Mouse (Mus musculus) ES-Bruce4 (cell line): ENCODE measurements around the gene Plekhg6. TPM values are rescaled to one million over a fixed set of nuclear protein-coding genes. Genes with fewer than 3 reads are reported as not detected.
A peak's percentile ranks its signal among the peaks of the same experiment; 100 is the strongest.

Experiments used
- H3K27ac ChIP-seq: 2 replicates; pipeline ENCODE4 v1.5.1; 2012; ENCODE audit warnings: low read length, inconsistent platforms; ENCODE audit not compliant: insufficient read depth
- H3K27me3 ChIP-seq: 2 replicates; pipeline ENCODE4 v1.6.1; 2012; ENCODE audit warnings: mild to moderate bottlenecking, low read length, inconsistent platforms; ENCODE audit not compliant: control insufficient read depth, poor library complexity, insufficient read depth, severe bottlenecking
- H3K36me3 ChIP-seq: 2 replicates; pipeline ENCODE4 v1.6.1; 2012; ENCODE audit warnings: inconsistent platforms, mild to moderate bottlenecking, low read length, moderate library complexity; ENCODE audit not compliant: control insufficient read depth, poor library complexity, insufficient read depth, severe bottlenecking
- H3K4me1 ChIP-seq: one replicate; pipeline ENCODE4 v1.8.1; 2011; ENCODE audit warnings: low read length; ENCODE audit not compliant: control insufficient read depth, insufficient read depth
- H3K4me3 ChIP-seq: 2 replicates; pipeline ENCODE4 v1.5.1; 2011; ENCODE audit warnings: low read depth, mild to moderate bottlenecking, low read length
- H3K9ac ChIP-seq: 2 replicates; pipeline ENCODE4 v1.6.1; 2012; ENCODE audit warnings: low read depth, mild to moderate bottlenecking, inconsistent platforms; ENCODE audit not compliant: poor library complexity, severe bottlenecking
- H3K9me3 ChIP-seq: replicated peaks from 2 replicates; pipeline ENCODE4 v1.6.1; 2012; ENCODE audit warnings: mild to moderate bottlenecking, low read length, inconsistent platforms; ENCODE audit not compliant: control insufficient read depth, poor library complexity, insufficient read depth, severe bottlenecking
- CTCF ChIP-seq: IDR thresholded peaks from one replicate; pipeline ENCODE4 v1.8.1; 2011; ENCODE audit warnings: low read depth, low read length
- EP300 ChIP-seq: IDR thresholded peaks from 2 replicates; pipeline ENCODE4 v1.6.1; 2011; ENCODE audit warnings: low read depth, low read length; ENCODE audit not compliant: insufficient read depth
- POLR2A ChIP-seq: IDR thresholded peaks from one replicate; pipeline ENCODE4 v1.8.1; 2011; ENCODE audit warnings: low read length; ENCODE audit not compliant: insufficient read depth
- polyA plus RNA-seq: library from polyadenylated mRNA; stranded (reverse); fragments of >200 nt; gene quantifications from 2 replicates; pipeline ENCODE4 v1.2.4, GENCODE M21; 2011; ENCODE audit warnings: low read depth; ENCODE audit not compliant: missing spikeins, insufficient read depth, insufficient read length

The Plekhg6 gene
- polyA plus RNA-seq, 1 experiment = 2.5 TPM

DNA sequence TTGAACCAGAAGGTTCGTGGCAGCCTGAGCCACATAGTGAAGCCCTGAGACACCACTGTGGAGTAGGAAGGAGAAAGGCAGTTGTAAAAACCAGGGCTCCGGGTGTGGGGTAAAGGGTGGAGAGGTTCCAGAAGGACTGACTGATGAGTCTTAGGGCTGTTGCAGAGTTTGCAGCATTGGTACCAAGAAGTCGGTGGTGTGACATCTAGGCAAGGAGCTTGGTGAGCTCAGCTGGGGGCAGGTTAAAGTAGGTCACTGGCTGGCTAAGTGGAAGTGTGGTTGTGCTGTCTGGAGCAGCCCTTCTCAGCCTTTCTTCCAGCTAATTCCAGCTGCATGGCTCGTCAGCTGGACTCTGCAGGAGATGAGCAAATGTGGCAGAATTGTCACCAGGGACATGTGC is 27.8 kb downstream of the Plekhg6 start:
- Histone ChIP-seq H3K4me3 (no peak overlapping the region), H3K27me3 (no peaks in the 10 kb centered on the region), H3K9ac (no peak overlapping the region), H3K36me3 (no peaks in the 10 kb centered on the region), H3K9me3 (no peaks in the 10 kb centered on the region), H3K27ac (no peak overlapping the region), H3K4me1 (peaks cover 10% of the 10 kb centered on the region)
- no peak for TF ChIP-seq POLR2A
- TF ChIP-seq CTCF = no peak
- no peak for TF ChIP-seq EP300

DNA sequence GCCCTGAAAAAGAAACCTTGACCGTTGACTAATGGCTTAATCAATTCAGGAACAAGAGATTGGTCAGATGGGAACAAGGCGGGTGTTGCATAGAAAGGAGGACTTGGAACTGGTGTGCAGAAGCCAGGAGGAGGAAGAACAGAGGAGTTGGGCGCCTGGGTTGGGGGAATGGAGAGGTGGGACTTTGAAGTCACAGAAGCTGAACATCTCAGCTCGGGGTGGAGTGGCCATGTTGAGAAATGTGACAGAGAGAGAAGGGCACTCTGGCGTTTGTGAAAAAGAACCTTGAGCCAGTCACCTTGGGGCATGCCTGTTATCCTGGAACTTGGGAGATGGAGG is 28.6 kb downstream of the Plekhg6 start:
- no peaks in the 10 kb centered on the region for H3K36me3 ChIP-seq
- no peaks in the 10 kb centered on the region for H3K9me3 ChIP-seq
- H3K9ac ChIP-seq = no peak overlapping the region
- no peak overlapping the region for H3K27ac ChIP-seq
- H3K4me1 ChIP-seq = peaks cover 8% of the 10 kb centered on the region
- H3K27me3 ChIP-seq = no peaks in the 10 kb centered on the region
- TF ChIP-seq POLR2A (no peak), EP300 (no peak), CTCF (no peak)
- no peak overlapping the region for H3K4me3 ChIP-seq

DNA sequence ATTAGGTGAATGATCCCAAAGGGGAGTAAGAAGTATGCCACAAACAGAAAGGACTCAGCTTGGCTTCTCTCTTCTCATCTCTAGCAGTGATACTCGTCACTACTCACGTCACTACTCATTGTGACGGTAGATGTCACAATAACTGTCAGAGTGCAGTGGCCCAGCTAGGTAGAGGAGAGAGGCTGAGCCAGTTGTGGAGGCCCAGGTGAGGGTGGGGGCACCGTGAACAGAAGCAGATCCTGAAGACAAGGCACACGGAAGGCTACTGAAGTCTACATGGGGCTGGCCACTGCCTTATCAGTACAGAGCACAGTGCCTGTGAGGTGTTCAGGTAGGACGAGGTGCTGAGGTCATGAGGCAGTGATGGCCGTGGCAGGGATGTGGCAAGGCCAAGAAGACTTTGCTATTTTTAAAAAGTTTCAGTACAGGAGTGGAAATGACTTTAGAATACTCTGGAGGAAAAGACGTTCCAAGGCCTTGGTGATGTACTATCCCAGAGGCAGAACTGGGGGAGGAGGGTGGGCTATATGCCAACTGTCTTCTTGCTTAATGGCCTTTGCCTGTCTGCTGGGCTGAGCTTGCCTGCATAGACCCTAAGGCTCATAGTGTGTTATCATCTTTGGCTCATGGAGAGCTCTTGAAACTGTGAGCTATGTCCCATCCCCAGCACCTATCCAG is 29.1 kb downstream of the Plekhg6 start:
- Histone ChIP-seq H3K36me3 (no peaks in the 10 kb centered on the region), H3K4me3 (no peak overlapping the region), H3K9ac (no peak overlapping the region), H3K4me1 (peaks cover 8% of the 10 kb centered on the region), H3K27ac (no peak overlapping the region), H3K27me3 (no peaks in the 10 kb centered on the region), H3K9me3 (no peaks in the 10 kb centered on the region)
- TF ChIP-seq POLR2A (no peak), CTCF (no peak), EP300 (no peak)

DNA sequence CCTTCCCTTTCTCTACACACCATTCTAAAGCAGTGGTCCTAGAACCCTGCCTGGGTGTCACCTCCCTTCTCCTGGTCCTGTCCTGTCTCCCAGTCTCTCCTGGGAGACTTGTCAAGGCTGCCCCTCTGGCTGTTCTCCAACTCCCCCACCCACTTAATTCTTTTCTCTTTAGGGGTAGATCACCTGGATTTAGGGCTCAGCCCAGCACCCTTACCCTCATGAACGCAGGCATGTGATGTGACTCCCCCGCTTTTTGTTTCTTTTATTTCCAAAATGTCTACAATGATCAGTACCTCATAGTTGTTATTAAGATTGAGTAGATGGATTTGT is 29.6 kb downstream of the Plekhg6 start:
- Histone ChIP-seq H3K27ac (no peak overlapping the region), H3K27me3 (no peaks in the 10 kb centered on the region), H3K9me3 (no peaks in the 10 kb centered on the region), H3K4me1 (peaks cover 8% of the 10 kb centered on the region), H3K36me3 (no peaks in the 10 kb centered on the region), H3K4me3 (no peak overlapping the region), H3K9ac (no peak overlapping the region)
- TF ChIP-seq POLR2A = no peak
- no peak for TF ChIP-seq CTCF
- no peak for TF ChIP-seq EP300

DNA sequence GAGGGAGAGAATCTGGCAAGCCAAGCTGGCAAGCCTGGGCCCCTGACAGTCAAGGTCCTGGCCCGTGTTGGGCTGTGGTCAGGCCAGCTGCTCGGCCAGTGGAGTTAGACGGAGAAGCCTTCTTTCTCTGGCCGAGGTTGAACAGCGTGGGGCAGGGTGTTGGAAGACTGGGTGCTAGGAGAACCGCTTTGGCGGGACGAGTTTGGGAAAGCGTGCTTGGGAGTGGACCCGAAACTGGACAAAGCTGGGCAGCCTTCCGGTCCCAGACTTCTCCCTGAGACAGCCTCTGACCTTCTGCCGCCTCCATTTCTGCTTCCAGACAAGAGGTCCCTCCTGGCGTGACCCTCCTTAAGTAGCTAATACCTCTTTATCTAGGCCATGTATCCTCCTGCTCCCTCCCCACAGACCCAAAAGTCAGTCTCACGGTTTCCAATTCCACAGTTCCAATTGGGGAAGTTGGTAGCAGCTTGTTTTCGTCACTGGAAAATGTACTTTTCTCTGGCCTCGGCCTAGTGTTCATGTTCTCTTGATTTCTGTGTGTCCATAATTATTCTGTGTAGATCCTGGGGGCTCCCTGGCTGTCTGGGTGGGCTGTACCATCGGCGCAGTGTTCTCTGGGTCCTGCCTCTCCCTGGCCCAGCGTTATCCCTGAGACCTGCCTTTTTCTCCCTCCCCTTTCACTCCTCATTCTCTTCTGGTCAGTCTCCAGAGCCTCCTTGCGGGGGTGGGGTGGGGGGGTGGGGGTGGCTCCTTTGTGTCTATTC is 30.2 kb downstream of the Plekhg6 start:
- Histone ChIP-seq H3K36me3 (no peaks in the 10 kb centered on the region), H3K9ac (peak overlapping the region; percentile 60), H3K27ac (no peak overlapping the region), H3K4me1 (peaks cover 5% of the 10 kb centered on the region), H3K27me3 (no peaks in the 10 kb centered on the region), H3K4me3 (peak overlapping the region; percentile 76), H3K9me3 (no peaks in the 10 kb centered on the region)
- TF ChIP-seq EP300 (no peak), CTCF (no peak), POLR2A (no peak)

DNA sequence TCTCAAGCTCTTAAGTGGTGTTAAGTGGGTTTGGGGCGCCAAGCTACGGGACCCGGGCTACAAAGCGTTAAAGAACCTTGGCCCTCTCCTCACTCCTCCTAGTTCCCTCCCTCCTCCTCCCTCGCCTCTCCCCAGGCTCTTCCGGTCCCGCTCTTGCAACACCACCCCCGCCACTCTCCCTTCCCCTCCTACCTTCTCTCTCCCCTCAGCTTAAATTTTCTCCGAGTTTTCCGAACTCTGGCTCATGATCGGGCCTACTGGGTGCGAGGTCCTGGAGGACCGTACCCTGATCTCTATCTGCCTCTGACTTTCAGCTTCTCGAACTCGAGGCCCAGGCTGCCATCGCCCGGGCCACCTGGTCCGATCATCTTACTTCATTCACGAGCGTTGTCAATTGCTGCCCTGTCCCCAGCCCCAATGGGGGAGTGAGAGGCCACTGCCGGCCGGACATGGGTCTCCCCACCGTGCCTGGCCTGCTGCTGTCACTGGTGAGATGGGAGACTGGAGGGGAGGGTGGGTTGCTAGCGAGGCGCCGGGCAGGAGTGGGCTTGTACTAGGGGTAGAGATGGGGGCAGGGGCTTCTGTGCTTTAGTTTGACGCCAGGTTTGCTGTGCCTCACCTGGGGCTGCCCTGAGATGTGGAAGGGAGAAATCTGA is 30.9 kb downstream of the Plekhg6 start:
- peaks cover 5% of the 10 kb centered on the region for H3K4me1 ChIP-seq
- peak overlapping the region; percentile 76 for H3K4me3 ChIP-seq
- H3K9me3 ChIP-seq = no peaks in the 10 kb centered on the region
- H3K27ac ChIP-seq = no peak overlapping the region
- H3K36me3 ChIP-seq = no peaks in the 10 kb centered on the region
- peak overlapping the region; percentile 60 for H3K9ac ChIP-seq
- TF ChIP-seq CTCF = no peak
- 0 out of 2 replicates have a peak, but pooled peaks have one; percentile 62 for TF ChIP-seq EP300
- no peaks in the 10 kb centered on the region for H3K27me3 ChIP-seq
